Mouse (Mus musculus): ENCODE results near the gene Atp1a2.

The Atp1a2 gene

DNA sequence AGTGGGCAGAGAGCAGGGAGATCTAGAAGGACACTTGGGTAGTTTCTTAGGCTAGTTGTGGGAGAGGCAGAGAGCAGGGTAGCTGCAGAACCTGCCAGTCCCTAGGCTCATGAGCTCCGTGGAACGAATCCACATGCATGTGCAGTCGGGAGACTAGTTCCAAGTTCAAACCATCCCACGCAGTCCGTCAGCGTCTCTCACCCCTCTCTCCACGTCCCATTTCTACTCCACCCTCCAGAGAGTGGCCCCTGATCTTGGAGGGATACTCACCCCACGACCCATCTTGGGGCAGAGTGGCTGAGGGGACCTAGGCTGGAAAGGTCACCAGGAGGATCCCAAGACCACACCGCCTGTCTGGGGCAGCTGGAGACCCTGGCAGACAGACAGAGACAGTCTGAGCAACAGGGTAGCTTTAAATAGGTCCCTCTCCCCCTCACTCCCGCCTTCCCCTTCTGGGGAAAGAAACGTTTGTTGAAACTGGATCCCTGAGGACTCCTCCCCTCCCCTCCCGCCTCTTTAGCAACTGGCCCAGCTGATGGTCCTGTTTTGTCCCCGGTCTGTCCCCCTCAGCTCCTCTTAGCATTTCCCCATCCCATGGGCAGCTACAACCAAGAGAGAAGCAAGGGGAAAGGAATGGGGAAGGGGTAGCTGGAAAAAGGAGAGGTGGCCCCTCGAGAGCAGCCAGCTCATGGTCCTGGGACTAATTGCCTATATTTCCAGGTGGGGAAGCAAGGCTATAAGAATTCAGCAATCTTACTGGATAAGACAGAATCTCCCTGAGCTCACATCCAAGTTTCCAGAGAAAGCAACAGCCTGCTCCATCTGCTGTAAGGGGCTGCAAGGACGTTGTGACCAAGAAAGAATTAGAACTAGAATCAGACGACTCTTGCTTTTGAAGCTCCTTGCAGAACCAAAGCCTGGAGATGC, at the start of gene Atp1a2:
TSS of gene Atp1a2 (minus strand) at position 454 of the 927 bp plus-strand sequence.
- peak; percentile 57 for DNase-seq (ENCODE audit: low spot score)

DNA sequence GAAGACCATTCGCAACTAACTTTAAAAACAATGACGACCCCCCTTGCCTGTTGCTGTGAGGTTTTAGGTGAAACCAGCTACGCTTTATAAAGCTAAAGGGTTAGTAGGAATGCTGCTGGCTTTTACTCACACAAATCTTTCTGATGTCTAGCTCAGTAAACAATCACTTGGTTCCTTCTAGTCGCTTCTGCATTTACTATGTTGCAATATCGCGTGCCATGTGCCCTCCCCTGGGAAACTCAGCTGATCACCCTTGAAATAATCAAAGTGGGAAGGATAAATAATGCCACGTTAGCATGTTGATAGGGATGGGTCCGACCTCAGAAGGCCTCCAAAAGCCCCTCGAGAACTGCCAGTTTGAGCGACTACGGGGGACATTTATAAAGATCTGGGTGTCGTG, 49.5 kb upstream of the Atp1a2 start:
- no peak for DNase-seq (ENCODE audit: low spot score)

DNA sequence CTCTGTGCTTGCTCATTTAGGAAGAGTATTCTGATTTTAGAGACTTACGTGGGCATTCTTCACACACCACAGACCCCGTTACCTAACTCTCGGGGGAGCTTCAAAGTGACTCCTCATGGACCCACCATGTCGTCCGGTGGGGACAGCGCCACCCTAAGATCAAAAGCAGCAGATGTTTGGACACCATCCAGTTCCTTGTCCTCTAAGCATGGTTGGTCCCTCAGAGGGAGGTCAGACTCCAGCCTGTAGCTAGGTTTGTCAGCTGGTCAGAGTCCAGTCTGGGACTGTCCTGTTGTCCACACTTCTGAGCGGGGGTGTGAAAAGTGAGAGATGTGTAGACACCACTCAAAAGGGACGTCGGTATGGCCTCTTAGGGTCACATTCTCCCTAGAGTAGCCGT, 48.8 kb upstream of the Atp1a2 start:
- DNase-seq (ENCODE audit: low spot score) = no peak

DNA sequence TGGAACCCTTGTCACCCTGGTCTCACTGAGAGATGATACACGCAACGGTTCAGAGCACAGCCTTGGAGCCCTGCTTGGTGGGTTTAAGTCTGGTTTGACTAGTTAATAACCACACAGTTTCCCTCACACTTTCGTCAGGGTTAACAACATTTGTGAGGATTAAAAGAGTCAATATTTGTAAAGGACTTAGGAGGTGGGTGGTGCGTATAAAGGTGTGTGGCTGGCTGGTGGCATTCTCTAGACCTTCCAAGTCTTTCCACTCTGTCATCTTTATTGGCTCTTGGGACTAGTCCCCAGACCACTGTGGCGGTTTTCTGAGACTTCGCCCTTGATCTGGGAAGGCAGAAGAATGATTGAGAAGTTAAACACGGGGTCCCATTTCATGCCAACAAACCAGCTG, 47.0 kb upstream of the Atp1a2 start:
- no peak for DNase-seq (ENCODE audit: low spot score)

DNA sequence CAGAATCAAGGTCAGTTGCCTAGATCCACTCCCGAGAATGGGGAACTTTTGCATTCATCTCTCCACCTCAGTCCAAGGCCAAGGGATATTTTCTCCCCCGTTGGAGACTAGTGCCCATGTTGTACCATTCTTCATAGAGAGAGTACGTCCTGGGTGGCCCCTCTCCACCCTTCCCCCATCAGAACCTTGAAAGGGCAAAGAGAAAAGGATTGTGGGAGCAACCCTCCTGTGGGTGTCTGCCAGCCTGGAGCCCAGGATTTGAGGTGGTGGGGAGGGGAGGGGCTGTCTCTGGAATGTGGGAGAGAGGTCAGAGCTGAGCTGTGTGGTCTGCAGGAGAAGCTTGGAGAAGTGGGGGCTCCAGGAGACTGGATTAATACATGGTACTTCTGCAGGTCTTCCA, 46.0 kb upstream of the Atp1a2 start:
- DNase-seq (ENCODE audit: low spot score) = no peak

DNA sequence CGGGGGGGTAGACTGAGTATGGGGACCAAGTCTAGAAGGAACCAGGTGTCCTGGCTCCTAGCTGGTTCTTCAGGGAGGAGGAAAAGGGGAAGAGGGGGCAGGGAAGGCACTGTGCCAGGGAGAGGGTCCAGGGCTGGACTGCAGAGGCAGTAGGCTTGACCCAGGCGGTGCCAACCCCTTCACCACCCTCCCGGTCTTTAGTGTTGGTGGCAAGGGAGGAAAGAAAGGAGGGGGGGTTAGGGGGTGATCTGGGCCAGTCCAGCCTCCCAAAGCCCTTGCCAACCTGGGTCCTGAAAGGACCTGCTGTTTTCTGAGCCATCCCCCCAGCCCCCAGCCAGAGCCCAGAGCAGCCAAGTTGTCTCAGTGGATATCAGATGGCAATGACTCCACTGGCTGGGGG, 44.9 kb upstream of the Atp1a2 start:
- DNase-seq (ENCODE audit: low spot score) = no peak

DNA sequence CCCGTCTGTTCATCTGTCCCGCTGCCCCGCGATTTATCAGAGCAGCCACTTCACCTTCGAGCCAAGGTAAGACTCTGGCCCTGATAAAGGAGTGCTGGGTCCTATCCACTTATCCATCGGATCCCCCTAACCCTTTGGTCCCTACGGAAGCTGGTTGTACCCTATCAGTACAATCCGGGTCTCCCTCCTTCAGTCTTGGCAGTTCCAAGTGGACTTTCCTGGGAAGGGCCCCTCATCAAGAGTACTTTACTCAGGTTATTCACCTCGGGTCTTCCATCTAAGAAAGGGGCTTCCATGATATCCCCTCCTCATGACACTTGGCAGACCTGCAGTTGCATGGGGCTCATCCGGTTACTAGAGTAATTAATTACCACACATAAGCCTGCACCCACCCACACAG, 43.5 kb upstream of the Atp1a2 start:
- DNase-seq (ENCODE audit: low spot score) = no peak

DNA sequence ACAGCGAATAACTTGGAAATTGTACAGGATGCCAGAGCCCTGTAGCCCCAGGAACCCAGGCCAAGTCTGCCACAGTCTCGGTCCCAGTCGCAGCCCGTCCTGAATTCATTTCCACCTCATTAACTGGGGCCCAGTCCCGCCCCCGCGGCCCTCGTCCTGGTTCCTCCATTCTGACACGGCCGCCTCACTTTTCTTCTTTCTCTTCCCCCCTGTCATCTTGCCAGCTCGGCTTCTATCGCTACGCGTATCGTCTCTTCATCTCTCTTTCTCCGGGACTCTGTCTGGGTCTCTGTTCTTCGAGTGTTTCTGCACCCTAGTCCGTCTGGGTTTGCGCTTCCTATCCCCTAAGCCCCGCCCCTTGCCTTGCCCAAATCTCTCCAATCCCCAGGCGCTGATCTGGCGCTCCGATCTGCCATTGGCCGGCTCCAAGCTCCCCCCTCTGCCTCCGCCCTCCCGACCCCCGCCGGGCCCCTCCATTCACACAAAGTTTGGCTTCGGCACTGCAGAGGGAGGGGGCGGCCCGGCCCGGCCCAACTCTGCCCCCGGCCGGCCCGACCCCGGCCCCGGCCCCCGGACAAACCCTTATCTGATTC, 43.0 kb upstream of the Atp1a2 start, which contains the start of gene Kcnj10:
TSS of gene Kcnj10 (plus strand) at position 482 of the 593 bp plus-strand sequence.
- peak; percentile 82 for DNase-seq (ENCODE audit: low spot score)

DNA sequence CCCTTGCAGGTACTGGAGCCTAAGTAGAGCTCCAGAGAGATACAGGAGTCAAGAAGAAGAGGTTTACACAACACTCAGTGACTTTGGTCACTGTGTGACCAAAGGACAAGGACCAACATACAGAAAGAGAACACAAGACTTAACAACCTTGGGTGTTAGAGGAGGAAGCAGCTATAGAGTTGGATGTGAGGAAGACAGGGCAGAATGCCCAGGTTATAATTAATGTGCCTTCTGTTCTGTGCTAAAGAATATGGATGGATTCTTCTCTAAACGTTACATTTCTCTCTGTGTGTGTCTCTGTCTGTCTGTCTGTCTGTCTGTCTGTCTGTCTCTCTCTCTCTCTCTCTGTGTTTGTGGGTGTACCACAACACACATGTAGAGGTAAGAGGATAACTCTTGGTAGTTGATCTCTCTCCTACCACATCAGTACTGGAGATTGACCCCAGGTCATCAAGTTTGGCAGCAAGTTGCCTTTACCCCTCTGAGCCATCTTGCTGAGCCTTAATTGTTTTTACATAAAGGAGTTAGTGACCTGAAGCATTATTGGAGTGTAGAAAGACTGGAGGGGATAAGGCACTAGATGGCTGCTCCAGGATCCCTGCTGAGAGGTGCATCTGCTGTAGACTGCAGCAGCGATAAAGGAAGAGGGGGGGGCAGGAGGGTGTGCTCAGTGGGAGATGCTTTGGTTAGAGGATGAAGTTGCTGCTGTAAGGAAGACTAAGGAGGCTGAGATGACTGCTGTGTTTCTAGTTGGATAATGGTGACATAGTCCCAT, 39.7 kb upstream of the Atp1a2 start:
- peak; percentile 54 for DNase-seq (ENCODE audit: low spot score)

DNA sequence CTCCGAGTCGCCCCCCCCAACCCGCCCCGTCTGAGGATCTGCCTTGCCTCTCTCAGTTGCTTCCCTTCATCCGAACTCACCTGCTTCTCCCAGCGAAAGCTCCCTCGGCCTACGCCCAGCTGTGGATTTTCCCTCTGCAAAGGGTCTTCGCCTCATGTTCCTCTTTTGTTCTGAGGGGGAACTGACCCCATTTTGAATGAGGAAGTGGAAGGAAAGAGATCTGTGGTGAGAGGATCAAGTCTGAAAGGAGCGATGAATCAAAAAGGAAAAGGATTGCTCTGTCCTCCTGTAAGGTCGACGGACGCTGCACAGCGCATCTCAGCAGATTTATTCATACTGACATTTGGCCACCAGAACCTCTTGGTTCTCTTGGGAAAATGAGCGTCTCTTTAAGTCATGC, 37.9 kb upstream of the Atp1a2 start:
- no peak for DNase-seq (ENCODE audit: low spot score)

DNA sequence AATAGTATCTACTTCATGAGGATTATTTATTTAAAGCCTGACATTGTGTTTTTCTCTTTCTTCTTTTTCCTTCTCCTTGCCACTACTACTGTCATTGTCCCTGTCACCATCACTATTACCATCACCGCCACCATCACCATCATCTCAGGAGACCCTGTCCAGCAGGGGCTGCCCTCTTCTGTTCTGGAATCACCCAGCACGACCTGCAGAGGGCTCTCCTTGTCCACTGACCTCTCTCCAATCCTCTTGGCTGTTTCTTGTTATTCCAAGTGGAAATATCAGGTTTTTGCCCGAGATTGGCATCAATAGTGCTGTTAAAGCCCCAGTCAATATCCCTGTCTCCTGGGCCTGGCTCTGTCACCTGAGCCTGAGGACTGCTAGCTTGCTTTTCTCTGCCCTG, 35.6 kb upstream of the Atp1a2 start:
- peak; percentile 70 for DNase-seq (ENCODE audit: low spot score)

DNA sequence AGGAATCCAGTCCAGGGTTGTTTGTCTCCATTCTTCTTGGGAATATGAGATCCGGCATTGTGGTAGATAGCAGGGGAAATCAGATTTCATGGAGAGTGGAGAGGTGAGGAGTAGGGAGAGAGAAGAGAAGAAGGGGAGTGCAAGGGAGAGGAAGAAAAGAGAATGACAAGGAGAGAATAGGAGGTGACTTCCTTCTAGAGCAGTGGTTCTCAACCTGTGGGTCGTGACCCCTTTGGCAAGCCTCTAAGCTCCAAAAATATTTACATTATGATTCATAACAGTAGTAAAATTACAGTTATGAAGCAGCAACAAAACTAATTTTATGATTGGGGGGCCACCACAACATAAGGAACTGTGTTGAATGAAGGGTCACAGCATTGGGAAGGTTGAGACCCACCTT, 35.1 kb upstream of the Atp1a2 start:
- DNase-seq (ENCODE audit: low spot score) = no peak

DNA sequence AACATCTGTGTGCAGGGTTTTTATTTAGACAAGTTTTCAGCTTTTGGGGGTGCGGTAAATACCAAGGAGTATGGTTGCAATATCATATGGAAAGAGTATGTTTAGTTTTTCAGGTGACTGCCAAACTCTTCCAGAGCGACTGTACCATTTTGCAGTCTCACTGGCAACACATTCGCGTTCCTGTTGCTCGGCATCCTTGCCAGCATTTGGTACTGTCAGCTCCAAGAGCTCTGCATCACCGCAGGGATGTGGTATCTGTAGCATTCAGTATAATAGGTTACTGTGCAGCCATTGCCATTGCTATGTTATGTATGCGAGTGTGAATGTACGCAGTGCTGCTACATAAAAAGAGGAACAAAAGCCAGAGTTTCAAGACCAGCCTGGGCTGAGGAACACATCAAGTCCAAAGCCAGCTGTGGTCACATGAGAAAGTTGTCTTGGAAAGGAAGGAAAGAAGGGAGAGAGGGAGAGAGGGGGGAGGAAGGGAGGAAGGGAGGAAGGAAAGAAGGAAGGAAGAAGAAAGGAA, 33.6 kb upstream of the Atp1a2 start:
- no peak for DNase-seq (ENCODE audit: low spot score)

DNA sequence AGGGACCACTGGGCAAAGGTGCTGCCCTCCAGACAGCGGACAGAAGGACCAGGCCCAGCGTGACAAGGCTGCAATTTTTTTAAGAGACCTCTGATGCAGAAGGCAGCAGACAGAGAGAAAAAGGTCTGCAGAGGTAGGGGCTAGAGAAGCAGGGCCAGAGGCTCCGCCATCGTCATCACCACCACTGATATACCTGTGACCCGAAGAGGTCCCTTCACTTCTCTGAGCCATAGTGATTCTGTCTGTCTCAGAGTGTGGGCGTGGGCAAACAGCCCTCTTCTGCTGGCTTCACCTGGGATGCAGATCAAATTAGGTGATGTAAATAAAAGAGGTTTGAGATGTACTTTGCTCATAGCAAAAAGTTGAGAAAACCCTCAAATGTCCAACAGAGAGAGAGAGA, 31.8 kb upstream of the Atp1a2 start:
- no peak for DNase-seq (ENCODE audit: low spot score)

DNA sequence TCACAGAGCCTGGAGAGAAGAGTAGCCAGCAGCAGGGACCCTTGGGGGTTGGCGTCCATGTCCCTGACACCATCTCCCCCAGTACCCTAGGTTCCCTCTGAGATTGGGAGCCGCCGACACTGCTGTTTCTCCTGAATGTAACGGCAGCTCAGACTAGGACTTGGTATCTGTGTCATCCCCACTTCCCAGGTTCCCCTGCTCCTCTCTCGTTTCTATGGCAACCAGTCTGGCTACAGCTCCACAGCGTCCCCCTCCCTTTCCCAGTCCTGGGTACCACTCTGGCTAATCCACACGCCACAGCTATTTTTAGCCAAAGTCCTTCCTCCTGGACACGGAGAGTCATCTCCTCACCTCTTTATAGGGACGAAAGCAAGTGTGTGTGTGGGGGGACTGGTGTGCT, 31.3 kb upstream of the Atp1a2 start, which contains the start of gene Kcnj9:
TSS of gene Kcnj9 (minus strand) at position 188 of the 400 bp plus-strand sequence.
- DNase-seq (ENCODE audit: low spot score) = peak; percentile 81

DNA sequence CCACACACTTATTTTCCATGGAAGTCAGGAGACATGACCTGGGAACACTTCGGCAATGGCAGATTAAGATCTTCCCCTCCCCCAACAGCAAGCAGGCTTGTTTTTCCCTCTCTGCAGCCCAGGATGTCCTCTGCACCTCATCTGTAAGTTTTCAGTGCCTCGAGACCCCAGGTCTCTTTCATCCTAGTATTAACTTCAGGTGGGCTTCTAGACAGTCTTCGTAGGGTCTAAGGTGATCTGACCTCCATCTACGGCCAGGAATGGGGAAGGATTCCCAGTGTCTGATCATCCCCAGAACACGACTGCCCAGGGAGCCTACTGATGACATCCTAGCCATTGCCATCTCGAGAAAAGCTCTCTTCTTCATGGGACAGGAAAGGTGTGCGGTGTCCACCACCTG, 30.6 kb upstream of the Atp1a2 start:
- no peak for DNase-seq (ENCODE audit: low spot score)

DNA sequence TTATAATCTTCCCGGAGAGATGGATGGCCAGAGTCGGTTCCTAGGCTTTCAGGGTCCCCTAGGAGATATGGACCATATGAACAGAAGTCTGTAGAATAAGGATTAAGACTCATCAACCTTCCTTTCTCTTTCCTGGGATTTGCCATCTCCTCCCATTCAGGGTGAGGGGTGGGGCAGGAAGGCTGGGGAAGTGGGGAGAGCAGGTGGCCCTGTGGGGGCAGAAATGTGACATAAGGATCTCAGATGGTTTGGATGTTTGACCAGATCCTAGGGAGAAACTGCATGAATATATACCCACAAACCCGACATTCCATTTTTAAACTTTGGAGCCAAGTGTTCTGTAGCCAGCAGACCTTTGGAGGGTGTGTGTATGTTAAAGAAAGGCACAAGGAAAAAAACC, 30.2 kb upstream of the Atp1a2 start:
- no peak for DNase-seq (ENCODE audit: low spot score)

DNA sequence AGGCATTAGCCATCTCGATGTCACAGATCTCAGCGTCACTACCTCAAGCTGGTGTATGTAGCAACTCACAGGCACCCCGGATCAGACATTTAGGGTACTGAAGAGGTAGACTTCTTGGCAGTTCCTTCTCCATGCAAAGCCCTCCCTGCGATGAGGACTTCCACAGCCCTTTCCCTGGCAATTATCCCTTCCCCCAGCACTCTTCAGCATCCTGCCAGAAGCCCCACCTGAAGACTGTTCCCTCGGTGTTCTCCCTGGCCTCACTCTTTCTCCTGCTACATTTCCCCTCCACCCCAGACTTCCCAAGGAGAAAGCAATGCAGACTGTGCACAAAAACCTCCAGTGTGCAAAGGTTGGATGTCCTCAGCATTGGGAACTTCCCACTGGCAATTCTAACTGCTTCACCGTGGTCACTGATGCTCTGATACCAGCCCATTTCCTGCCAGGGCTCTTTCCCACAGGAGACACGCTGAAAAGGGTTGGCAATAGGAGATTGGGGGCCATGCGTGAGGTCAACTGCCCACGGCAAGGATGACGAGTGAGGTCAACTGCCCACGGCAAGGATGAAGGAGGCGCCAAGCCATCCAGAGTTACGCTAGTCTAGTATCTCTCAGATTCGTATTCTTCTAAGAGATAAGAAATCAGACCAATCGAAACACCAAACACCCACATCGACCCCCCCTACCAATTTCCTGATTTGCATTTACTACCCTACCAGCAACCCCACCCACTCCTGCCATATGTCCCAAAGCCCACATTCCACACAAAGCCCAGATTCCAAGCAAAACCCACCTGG, 29.5 kb upstream of the Atp1a2 start:
- no peak for DNase-seq (ENCODE audit: low spot score)

DNA sequence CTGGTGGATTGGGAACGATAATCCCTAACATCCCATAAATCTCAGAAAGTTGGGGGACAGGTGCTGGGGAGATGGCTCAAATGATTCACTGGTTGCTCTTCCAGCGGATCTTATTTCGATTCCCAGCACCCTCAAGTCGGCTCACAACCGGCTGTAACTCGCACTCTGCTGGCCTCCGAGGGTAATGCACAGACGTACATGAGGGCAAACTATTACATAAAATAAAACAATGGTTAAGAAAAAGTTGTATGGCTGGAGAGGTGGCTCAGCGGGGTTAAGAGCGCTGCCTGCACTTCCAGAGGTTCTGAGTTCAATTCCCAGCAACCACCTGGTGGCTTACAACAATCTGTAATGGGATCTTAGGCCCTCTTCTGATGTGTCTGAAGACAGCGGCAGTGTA, 28.8 kb upstream of the Atp1a2 start:
- DNase-seq (ENCODE audit: low spot score) = no peak

DNA sequence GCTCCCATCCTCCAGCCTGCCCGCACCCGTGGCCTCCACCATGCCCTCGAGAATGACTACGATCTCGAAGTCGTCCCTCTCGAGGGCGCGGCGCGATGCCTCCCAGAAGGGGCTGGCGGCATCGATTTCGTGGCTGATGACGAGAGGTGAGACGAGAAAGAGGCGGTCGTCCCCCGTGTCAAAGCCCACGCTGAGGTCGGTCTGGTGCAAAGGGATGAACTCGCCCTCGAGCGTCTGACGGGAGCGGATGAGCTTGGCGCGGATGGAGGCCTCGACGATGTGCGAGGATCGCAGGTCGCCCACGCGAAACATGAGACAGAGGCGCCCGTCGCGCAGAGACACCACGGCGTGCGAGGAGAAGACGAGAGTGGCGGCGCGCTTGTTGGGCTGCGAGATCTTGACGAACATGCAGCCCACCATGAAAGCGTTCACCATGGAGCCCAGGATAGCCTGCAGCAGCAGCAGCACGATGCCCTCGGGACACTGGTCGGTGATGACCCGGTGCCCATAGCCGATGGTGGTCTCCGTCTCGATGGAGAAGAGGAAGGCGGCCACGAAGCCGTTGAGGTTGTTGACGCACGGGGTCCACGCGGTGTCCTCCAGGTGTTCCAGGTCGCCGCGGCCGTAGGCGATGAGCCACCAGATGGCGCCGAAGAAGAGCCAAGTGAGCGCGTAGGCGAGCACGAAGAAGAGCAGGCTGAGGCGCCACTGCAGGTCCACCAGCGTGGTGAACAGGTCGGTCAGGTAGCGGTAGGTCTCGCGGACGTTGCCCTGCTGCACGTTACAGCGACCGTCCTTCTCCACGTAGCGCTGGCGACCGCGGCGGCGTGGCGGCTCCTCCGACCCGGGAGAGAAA, 28.0 kb upstream of the Atp1a2 start:
- peak; percentile 74 for DNase-seq (ENCODE audit: low spot score)

DNA sequence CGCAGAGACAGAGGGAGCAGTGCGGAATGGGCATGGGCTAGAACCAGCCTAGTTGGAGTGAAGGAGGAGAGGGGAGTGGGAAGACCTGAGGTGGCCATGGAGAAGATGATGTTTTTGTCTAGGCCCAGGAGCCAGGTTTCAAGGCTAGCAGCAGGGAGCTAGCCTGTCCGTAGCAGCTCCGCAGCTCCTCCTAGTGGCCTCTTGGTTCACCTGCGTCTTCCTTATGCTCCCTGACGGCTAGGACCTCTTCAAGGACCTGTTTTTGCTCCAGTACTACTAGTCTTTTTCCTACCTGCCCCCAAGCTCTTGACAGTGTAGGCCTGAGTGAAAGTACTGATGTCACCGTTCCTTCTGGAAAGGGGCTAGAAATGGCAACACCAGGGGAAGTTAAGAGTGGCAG, 26.9 kb upstream of the Atp1a2 start:
- peak; percentile 94 for DNase-seq (ENCODE audit: low spot score)

Measured in retina, embryonic 14.5 days (tissue).